Mouse (Mus musculus): ENCODE results near the gene Rnf34.
A peak's percentile ranks its signal among the peaks of the same experiment; 100 is the strongest.

Rnf34 gene

DNA sequence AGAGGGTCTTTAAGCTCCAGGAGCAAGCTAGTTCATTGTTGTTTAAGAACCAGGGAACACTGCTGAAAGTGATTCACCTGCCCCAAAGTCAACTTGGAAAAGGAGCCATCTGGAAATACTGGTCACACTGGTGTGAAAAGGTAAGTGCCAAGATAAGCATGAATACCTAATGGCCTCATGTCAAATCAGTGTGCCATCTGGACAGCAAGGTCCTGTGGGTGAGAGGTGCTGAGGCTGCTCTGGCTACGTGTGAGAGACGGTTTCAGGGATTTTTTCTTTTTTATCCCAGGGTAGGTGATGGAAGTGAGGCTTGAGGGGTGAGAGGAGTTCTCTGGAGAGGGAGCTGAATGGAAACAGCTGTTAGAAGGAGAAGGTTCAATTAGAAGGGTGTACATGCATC lies 23.7 kb downstream of the Rnf34 start:
- no peak for DNase-seq

DNA sequence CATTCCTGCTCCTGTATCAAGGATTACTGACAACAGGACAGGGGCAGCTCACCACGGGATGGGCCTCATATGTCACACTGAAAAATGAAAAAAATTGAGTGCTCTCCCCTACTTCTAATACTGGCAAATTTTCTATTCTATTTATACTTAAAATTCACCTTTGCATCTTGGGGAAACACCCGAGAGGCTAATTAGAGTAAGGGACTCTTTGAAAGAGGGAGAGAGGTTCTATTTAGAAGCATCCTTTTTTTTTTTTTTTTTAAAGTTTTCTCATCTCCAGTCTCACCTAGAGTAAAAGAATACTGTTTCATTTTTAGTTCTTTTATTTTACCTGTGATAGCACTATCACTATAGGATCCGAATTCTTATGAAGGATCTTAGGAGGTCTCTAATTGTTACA lies 24.5 kb downstream of the Rnf34 start:
- DNase-seq, result no peak

DNA sequence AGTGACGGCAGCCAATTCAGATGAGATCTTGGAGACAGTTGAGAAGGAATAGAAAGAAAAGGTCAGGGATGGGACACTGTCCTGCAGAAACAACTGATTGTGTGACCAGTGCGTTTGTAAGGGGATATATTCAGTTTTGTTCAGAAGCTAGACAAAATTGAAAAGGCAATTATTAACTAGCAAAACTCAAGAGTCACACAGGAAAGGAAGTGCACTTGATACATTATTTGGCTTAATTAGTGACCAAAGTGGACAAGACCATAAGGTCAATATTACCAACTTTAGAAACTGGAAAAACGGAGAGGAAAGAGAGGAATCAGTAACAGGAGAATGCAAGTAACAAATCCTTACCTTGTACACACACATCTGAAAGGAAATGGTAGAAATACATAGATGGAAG lies 26.8 kb downstream of the Rnf34 start:
- DNase-seq, result no peak

DNA sequence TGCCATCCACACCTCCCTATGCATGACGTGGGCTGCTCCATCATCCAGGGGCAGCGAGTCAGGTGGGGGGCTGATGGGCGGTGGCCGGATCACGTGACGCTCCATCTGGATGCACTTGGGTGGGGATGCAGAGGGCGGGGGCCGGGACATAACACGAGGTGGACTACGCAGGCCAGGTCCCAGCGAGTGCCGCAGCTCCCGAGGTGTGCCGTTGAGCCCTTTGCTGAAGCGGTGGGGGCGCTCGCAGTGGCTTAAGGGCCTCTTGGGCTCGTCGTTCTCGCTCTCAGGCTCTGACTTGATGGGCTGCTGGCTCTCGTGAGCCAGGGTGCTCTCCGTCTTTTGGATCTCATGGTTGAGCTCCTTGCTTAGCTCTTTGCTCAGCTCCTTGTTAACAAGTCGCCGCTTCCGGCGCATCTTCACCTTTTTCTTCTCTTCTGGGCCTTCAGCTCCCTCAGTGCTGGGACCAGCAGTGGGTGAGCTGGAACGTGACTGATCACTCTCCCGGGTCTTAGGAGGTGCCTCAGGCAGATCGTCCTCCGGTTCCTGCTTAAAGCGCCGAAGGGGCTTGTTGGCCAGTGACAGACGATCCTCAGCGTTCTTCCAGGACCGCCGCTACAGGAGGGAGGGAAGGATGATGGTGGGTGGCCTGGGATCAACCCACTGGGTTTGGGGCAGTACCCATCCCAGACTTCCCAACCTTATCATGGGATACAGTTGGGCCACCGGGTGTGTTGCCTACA lies 30.6 kb downstream of the Rnf34 start:
- DNase-seq, result no peak

DNA sequence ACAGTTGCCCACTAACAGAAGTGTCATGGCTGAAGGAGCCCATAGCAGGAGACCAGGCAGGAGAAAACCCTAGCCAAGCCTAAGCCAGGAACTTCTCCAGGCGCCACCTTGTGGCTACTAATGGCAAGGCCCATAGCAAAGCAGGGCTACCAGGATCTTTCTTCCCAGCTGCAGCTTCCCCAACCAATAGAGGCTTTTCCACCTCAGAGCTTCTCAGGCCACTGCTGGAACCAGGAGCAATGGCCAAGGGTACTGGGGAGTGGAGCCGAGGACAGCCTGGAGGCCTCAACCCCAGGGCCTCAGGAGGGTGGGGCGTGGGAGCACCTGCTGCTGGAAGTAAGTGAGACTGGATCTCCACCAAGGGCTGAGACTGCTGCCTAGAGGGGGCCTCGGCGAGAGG lies 31.5 kb downstream of the Rnf34 start:
- no peak for DNase-seq

DNA sequence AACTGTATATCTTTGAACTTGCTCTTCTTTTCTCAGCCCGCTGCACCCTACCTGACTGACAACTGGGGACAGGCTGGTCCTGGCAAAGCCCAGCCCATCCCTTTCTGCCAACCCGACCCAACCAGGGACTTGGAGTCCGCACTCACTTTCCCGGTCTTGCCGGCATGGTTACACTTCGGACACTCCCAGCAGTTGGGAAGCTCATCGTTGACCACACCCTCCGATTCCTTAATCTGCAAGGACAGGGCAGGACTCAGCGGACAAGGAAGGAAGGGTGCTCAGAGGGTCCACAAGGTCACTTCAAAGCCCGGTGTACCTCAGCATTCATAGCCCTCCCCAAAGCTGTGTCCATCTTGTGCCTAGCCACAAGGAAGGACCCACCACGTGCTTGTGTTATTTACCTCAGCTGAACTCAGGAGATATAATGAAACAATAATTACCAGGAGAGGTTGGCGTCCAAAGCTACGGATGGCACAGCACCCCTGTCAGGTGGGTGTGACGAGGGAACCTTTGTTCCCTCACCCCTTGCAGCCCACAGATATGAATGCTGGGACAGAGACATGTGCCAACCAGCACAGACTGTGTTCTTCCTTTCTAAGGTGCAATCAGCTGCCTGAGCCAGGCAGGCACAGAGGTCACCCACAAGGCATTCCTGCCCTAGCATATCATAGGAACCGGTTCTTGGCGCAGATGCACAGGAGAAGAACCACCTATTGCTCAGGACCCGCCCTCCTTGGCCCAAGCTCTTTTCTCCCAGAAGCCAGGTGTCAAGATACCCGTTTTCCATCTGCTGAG lies 32.6 kb downstream of the Rnf34 start:
- no peak for DNase-seq

DNA sequence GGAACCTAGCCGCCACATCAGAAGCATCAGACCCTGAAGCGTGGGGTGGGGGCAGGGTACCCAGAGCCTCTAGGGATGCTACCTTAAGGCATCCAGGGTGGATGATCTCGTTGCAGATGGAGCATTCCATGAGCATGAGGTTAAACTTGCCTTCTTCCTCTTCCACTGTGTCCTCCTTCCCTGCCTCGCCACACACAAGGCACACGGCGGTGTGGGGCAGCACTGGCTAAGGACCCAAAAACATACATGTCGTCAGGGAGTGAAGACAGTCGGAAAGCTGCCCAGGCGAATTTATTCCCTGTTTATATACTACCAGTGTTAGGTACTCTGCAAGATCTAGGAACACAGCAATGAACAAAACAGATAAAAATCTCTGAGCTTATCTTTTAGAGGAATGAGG lies 33.4 kb downstream of the Rnf34 start:
- no peak for DNase-seq

DNA sequence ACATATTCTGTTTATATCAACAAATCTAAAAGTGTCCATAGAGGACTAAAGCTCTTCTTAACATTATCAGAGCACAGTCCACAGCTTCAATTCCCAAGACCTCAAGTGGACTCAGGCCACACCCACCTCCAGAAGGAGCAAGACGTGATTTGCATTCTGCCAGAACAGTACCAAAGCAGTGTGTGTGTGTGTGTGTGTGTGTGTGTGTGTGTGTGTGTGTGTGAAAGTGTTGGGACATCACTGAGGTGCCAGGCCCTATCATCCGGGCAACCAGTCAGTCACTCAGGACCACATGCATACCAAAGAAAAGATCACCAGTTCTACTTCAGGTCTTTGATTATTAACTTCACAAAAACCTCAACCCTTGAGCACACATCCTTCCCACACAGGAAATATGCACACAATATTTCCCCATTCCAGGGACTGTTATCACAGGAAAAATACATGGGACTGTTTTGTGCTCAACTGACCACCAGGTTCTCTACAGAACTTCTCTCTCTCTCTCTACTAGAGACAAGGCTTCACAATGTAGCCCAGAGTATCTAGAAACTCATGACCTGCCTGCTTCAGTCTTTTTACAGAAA lies 33.9 kb downstream of the Rnf34 start:
- DNase-seq, result no peak

DNA sequence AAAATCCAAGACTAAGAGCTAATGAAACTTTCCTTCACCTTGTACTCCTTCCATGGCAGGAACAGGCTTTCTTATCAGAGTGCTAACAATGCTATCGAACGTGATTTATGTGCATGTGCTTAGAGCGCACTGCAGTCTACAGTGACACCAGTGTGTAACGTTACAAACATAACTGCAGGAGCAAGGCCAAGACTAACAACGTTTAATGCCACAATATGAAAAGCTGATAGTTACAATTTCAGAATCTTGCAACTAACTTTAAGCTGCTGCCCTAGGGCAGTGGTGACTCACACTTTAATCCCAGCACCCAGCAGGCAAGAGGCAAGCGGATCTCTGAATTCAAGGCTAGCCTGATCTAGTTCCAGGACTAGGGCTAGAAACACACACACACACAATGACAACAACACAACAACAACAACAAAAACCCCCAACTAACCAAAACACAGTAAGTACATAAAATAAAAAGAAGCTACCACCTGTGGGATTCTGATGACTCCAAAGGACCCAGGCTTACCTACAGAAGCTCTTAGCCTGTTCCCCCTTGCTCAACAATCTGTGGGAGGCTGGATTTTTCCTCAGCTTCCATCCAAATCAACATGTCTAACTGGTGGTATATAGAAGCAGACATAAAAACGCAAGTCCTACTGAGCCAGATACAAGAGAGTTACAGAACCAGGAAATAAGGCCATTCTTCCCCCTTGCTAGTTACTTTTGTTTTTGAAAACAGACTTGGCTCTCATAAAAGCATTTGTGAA lies 34.9 kb downstream of the Rnf34 start:
- DNase-seq, result no peak

DNA sequence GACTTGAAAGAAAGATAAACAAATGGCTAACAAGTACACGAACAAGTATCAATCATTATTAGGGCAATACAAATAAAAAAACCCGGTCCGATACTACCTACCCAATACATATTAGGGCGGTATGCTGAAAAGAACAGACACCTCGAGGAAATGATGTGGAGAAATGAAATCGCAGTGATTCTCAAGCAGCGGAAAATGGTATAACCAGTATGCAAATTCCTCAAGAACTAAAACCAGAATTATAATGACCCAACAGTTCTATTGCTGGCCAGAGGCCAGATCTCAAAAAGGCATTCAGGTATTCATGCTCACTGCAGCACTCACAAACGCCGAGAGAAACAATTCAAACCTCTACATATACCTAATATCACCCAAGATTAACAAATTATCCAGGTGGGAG lies 37.2 kb downstream of the Rnf34 start:
- DNase-seq, result no peak

DNA sequence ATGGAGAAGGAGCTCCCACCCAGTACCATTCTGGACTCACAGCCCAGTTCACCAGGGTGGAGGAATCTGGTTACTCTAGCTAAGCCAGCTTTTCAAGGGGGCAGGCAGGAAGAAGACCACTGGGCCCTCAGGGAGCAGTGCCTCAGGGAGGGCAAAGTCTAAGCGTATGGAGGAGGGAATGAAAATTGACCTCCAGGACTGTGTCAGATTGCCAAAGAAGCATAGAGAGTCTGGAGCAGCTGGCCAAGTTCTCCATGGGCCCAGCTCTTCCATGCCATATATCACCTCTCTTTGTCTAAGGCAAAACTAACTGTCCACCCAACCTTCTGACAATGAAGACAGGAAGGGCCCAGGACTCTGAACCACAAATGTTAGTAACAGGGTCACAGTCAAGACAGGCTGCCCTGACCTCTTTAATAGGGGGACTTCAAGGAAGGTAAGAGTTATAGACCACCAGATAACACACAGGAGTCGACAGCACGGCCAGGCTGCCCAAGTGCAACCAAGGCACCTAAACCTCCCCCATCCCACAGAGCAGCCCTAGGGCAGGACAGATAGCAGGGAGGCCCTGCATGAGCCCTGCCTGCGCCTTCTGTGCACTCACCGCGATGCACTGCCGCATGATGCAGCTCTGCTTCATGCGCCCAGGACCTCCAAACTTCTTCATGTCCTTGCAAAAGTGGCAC lies 38.2 kb downstream of the Rnf34 start:
- DNase-seq, result no peak

DNA sequence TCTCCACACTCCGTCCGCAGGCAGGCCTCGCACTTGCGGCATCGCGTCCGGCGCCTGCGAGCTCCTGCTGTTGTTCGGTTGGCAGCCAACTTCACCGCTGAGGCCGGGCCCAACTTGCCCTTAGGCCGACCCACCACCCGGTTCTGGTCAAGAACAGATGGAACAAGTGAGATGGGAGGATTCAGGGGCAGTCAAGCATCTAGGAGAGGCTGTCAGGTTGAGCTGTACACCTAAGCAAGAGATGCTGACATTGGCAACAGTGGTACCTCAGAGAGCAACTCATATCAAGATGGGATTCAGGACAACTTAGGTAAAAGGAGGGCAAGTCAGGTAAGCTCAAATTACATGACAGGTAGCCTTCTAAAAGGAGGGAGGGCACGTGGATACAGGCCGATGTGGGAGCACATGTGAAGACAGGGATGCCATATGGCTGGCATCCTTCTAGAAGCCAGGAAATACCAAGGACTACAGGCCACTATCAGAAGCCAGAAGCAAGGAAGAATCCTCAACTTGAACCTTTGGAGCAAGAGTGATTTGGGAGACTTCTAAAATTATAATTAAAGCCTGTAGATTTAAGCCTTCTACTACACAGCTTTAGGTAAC lies 38.9 kb downstream of the Rnf34 start:
- no peak for DNase-seq

DNA sequence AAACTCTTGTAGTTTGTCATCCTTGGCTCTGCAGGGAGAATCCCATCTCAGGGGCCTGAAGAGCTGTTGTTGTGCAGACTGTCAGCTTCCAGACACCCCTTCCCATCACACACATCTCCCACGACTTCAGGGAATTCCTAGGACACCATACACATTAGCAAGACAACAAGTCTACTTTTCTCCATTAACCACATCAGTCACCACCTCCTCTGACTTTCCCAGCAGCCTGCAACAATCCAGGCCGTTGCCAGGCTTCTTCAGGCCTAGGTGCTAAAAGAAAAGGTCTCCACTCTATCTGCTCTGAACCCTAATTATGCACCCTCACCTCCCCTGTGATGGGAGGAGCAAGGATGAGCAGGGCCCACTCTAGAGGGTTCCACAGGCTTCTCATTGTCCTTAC lies 40.5 kb downstream of the Rnf34 start:
- DNase-seq, result no peak

DNA sequence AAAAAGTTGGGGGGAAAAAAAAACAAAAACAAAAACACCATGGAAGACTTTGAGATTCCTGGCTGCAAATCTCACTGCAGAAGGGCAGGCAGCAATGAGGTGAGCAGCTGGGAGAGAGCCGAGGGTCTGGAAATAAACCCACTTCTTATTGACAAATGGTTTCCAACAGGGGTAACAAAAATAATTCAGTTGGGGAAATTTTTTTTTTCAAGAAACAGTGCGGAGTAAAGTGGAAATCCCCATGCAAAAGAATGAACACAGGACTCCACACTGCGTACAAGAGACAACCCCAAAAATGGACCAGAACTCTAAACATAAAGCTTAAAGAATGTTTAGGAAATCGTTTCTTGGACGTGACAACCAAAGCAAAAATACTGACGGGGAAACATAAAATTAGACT lies 43.4 kb downstream of the Rnf34 start:
- DNase-seq, result no peak

DNA sequence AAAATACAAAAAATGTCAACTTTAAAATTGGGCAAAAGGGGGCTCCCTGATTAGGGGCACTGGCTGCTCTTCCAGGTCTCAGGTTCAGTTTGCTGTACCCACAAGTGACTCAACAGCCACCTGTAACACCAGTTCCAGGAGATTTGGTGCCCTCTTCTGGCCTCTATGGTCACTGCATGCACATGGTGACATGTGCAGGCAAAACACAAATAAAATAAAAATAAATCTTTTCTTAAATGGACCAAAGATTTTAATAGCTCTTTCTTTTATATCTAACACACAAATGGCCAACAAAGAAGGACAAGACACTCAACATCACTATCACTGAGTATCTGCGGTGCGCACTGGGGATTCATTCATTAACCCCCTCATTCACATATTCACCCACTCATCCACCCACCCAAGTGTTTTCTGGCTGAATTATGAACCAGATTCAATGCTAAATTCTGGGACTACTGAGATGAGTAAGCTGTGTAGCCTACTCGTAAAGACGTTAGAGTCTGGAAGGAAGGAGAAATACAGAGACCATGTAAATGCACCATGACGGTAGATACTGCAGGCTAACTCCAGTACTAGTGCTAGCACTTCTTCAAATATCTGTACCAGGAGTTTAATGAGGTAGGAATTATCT lies 44.3 kb downstream of the Rnf34 start:
- peak in 1 of 2 experiments; percentile 49 for DNase-seq

DNA sequence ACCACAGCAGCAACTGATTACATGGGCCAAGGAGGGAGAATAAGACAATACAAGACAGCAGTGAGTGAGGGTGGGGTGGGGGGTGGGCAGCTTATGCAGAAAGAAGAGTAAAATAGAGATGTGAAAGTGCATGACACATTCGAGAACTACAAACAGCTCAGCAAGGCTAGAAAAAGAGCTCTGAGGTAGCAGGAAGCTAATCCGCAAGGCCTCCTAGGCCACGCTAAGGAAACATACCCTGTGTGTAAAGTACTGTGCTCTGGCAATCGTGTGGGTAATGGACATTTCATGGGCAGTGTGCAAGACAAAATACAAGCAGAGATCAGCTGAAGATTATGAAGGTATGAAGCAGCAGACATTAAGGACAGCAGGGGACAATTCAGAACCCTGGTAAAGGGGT lies 45.0 kb downstream of the Rnf34 start:
- DNase-seq, result no peak

DNA sequence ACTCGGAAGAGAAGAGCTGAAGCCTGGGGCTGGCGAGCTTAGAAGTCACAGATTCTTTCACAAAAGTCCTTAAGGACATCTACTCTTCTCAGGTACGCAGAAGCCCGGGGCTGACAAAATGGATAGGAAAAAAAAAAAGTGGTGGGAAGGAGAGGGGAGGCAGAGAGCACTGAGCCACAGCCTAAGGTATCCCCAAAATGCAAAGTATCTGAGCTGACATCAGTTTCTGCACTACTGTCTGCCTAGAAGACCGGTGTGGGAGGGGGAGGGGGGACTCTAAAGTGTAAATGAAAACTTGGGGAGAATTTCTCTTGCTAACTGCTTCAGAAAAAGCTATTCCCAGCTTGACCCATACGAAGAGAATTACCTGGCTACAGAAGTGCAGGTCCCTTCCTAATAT lies 48.3 kb downstream of the Rnf34 start:
- no peak for DNase-seq

DNA sequence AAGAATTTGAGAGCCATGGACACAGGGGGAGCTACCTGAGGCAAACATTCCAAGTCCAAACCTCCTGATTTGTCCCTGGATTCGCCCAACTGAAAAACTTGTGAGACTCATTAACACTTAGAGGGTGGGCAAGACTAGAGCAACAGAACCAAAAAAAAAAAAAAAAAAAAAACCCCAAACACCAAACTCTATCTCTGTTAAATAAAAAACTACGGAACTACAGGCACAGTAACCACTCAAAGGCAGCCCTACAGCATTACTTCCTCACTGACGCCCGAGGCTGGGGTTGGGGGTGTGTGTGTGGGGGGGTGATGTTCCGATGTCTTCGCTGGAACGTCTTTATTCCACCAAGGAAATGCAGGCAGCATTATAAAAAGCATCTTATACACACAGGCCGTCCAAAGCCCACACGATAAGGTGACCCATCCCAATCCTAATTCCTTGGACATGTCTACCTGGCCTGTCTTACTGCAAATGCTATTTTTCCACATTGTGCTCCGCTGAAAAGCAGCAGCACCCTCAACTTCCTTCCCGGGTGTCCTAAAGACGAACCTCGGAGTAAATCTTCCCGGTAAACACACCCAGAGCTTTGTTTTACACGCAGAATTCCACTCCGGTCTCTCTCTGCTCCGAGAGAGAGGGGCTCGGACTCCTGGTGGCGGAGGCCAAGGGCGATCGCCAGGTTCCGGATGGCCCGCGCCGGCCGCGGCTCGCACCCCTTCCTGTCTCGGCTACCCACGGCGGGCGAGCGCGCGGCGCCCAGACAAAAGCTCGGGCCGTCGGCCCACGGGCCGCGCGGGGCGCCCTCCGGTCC lies 49.3 kb downstream of the Rnf34 start:
- no peak for DNase-seq

DNA sequence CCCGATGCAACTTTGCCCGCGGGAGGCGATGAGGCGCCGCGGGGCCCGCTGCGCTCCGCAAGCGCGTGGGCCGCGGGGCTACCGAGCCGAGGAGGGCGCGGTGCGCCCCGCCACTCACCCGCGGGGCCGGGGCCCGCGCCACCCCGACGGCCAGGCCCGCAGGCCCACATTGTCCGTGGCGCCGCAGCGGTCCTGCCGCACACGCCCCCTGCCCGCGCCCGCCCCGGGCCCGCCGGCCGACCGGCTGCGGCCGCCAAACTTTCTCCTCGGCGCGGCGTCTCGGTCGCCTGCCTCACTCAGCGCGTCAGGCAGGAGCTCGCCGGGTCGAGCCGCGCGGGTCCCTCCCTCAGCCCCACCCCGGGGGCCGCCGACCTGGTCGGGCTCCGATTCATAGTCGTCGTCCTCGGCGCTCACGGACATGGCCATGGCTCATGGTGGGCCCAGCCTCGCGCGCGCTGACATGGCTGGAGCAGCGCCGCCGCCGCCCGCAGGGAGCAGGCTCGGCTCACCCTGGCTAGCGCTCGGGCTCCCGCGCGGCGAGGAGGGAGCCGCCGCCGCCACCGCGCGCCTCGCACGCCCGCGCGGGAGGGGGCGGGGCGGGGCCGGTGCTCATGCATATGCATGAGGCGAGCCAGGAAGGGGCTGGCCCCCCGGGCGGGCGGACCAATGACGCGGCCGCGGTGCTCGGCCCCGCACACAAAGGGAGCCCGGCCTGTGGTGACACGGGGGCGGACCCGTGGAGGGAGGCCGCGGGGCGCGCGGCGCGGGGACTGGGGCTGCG lies 50.1 kb downstream of the Rnf34 start:
- peak; percentile 87 to 89 for DNase-seq

DNA sequence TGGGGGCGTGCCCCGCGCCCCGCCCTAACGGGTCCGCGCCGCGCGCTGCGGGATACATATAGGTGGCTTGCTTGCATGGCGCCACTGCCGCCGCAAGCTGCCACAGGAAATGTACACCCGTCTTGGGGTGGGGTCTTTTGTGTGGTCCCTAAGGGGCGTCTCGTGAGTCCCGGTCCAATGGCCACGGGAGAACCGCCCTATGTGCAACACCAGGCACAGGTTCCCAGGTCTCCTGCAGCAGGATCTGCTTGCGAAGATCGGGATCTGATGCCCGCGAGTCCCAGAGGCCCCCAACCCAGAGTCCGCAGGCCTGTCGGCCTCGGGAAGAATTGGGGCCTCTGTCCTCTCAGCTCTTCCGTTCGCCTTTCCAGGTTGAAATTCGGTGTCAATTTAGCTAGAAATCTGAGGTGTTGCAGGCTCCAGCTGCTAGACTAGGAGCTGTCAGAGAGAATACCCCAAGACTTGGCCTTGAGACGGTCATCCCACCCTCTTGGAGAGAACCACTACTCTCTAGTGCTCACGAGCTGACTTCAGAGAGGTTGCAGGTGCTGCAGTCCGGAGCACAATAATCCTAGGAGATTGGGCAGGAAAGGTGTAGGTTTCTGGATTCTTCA lies 50.8 kb downstream of the Rnf34 start:
- no peak for DNase-seq

Measured in thymus, adult 18-20 months (tissue).